Mouse (Mus musculus) cortical plate, adult 2 months (tissue): ENCODE data around the gene Wdr62.

Source experiments
- CTCF ChIP-seq: fragments of 200-500 bp; IDR thresholded peaks from 2 replicates; pipeline ENCODE4 v1.5.1; 2011; ENCODE audit warnings: mild to moderate bottlenecking, control low read depth, low read length; ENCODE audit not compliant: insufficient read depth; ENCODE audit errors: extremely low read depth
- POLR2A ChIP-seq: fragments of 200-500 bp; IDR thresholded peaks from 2 replicates; pipeline ENCODE4 v1.6.1; 2011; ENCODE audit warnings: mild to moderate bottlenecking, low read length, control low read depth; ENCODE audit not compliant: insufficient read depth; ENCODE audit errors: extremely low read depth

DNA sequence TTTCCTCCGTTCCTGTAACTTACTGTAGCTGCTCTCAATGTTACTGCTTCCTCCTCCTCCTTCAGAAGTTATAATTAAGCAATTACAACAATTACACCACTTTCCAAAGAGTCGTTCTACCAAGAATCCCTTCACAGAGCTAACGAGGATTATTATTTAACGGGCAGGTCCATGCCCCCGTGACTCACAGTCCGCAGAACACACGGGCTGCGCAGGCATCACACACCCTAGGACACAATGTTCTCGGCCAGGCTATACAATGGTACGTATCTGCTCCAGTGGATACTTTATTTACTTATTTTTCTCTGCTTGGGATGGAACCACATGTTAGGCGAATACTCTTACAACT lies 60.2 kb downstream of the Wdr62 start:
- TF ChIP-seq CTCF (no peak), POLR2A (no peak)
